Mouse (Mus musculus) liver, adult (tissue): Measurements from ENCODE around the gene Crmp1.

Source experiments
- GATA4 ChIP-seq: IDR thresholded peaks from 2 replicates; pipeline ENCODE4 v1.6.1; 2014; ENCODE audit warnings: mild to moderate bottlenecking, low read length; ENCODE audit not compliant: insufficient replicate concordance

Gene Crmp1

DNA sequence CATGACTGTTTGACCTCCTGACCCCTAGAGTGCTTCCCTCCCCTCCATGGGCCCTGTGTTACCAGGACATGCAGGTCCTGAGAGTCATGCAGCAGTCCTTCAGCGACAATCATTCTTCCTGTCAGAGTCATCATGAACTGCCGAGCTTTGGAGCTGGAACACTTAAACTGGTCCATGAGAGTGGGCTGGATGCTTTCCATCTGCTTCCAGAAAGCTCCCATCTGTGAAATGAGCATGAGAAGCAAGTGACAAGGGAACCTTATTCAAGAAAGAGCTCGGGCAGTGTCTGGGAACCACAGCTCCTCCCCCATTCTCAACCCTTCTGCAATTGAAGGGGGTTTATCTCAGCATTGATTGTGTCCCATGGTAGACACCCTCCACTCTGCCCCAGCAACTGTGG, 78.4 kb downstream of the Crmp1 start:
- no peak for TF ChIP-seq GATA4

DNA sequence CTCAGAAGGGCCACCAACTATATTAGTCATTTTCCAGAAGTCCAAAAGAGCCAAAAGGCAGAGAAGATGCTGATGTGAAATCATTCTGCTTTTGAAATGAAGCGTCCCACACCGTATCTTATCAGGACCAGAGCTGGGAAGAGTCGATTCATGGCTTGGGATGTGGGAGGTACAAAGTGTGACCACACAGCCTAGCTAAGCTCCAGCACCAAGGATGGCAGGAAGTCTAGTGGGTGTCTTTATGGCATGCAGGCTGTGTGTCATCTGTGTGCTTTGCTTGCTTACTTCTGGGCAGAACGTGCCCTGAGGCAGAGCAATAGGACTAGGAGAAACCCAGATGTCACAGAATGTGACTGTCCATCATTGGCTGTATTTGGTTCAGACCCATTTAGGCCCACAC, 79.0 kb downstream of the Crmp1 start:
- TF ChIP-seq GATA4: no peak

DNA sequence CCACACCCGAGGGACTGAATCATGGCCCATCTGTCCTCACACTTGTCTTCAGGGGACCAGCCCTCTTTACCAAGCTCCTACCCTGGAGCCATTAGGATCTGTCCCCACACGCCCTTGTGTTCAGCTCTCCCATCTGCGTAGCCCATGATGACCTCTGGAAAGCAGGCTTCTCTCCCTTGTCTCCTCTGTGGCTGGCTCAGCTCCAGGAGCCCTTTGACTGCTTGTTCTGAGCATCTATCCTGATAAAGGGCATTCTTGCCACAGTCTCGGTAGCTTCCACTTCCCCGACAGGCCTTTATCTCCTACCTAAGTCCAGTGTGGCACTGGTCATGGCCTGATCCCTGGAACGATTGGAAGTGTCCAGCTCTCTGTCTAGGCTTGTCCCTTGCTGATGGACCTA, 84.9 kb downstream of the Crmp1 start:
- TF ChIP-seq GATA4: no peak

DNA sequence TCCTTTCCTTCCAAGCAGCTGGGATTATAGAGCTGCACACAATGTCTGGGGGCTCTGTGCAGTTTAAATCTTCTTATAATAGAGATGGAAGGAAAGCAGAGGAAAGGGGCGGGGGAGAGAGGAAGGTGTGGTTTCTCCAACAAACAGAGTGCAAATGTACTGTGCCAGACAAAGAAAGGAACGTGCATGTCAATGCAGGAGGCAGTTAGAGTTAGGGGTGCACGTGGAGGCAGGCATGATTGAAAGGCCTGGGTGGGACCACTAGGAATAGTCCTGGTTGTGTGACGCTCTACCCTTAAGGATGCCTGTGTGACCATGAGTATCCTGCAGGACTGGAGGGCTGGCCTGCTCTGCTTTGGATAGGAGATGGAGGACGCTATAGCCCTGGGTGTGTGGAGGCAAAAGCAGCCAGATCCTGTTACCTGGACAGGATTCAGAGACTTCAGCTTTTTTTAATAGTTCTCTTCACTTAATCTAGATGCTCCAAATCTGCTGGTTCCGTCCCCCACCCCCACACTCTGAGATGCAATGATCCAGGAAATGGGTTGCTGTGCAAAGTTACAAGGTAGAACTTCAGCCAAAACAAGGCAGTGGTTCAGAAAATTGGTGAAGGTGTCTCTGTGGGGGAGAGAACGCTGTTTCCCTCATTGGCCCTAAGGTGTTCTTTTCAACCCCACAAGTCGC, 88.9 kb downstream of the Crmp1 start:
- TF ChIP-seq GATA4: no peak

DNA sequence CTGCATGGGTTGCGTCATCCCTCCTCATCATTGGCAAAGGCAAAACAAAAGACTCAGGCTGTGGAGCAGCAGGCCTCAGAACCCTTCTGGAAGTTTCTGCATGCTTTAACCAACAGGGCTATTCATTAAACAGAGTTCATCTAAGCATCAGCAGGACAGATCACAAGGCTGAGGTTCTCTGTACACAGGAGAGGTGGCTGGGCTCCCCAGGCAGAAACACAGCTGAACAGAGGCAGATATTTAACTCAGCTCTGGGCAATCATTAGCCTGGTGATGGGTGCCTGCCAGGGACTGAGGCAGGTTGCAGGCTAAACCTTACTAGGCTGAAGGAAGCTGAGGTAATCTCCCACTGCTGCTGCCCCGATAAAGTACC, 89.4 kb downstream of the Crmp1 start:
- TF ChIP-seq GATA4: no peak

DNA sequence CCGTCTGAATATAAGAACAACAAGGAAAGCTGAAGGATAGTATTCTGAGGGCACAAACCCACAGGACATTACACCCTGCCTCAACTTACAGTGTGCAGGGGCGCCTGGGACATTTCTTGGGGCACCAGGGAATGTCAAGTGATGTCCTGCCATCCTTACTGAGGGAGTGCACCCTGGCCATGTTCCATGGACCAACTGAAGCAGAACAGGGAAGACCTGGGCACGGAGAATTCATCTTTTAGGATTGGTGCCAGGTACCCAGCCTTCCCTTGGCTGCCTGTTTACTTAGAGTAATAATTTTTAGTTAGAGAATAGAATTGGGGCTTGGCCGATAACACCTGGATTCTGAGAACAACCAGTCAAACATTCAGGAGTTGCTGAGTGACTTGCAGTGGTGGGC, 90.3 kb downstream of the Crmp1 start:
- TF ChIP-seq GATA4: no peak

DNA sequence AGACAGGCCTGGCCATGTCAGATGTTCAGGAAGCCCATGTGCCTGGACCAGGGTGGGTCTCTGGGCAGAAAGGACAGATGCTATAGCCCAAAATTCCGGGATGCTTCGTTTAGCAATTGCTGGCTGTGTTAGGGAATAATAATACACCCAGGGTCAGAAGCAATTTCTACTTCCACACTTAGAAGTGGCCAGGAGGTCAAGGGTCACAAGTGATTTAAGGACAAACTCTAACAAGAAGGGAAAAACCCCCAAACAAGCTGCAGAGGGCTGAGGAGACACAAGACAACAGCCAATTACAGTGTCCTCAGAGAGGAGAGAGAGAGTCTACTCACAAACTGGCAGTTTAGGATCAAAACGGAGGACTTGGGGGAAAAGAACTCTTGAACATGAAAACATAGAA, 93.3 kb downstream of the Crmp1 start:
- TF ChIP-seq GATA4: no peak

DNA sequence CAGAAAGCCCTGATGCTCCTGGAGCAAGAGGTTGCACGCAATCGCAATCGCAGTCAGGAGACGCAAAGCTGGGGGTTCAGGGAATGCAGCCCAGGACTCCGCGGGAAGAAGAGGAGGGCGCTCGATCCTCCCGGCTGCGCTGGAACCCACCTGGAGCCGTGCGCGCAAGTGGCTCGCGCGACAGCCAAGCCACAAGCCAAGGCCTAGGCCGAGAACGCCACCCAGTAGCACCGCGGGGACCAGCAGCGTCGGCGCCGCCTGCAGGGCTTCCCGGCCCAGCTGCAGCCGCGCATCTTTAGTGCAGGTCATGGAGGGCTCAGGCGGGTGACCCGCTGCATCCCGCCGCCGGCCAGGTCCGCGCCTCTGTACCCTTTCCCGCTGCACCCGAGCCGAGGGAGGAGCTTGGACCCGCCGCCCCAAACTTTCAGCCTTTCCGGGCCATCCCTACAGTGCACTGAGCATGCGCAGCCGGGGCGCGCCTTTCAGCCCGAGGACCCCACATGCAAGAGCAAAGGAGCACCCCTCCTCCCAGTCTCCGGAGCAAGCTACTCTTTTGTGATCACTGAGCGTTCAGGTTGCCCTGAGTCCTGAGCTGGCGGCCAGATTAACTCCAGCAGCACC, 94.9 kb downstream of the Crmp1 start, which contains the start of gene Evc:
Evc (minus strand) TSS at position 410 of the 621 bp plus-strand sequence.
- no peak for TF ChIP-seq GATA4

DNA sequence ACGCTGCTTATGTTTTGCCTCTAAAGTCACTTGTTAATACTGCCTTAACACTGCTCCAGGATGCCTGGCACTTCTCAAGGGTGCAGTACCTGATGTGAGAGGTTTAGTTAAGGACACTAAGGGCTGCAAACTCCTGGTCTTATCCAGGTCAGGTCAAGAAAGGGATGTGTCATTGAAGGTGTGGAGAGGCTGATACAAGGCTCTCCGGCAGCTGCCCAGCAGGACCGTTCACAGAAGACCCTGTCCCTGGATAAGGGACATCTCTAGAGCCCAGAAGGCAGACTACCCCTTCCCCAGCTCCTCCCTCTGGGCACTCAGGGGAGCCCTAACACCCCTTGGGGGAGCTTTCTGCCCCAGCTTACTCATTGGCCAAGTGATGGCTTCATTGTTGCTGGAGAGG, 96.0 kb downstream of the Crmp1 start:
- TF ChIP-seq GATA4: no peak

DNA sequence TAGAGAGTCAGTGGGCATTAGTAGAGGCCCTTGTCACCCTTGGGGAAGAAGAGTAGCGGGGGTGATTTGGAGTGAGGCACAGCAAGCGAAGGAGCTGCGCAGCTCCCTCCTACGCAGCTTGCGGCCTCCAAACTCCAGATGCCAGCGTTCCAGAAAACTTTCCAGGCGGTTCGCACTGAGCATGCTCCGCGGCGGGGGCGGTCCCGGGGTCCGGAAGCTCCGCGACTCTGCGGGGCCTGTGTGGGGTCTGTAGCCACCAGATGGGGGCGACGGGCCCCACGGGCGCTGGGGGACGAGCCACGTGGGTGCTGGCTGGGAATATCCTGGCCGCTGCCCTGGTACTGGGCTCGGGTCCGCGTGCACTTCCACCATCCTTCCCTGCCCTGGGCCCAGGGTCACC, 96.5 kb downstream of the Crmp1 start, which contains the start of gene Evc2:
Evc2 (plus strand) TSS at position 212 of the 400 bp plus-strand sequence.
- TF ChIP-seq GATA4: no peak
